Mouse (Mus musculus) liver, embryonic 16.5 days (tissue): ENCODE data around the gene Stard5. TPM values are rescaled to one million over a fixed set of nuclear protein-coding genes. Genes with fewer than 3 reads are reported as not detected.
A peak's percentile ranks its signal among the peaks of the same experiment; 100 is the strongest.

Experiments
- ATAC-seq: fragments of 200-750 bp; cut with Nextera tagmentation; 2 replicates; pipeline ENCODE4 v1.8.0; 2017; ENCODE audit warnings: low read depth, mild to moderate bottlenecking, moderate number of reproducible peaks, moderate library complexity
- H3K27ac ChIP-seq: fragments of 300-500 bp; sonication (generic); 2 replicates; pipeline ENCODE4 v1.5.1; 2014; ENCODE audit warnings: mild to moderate bottlenecking, low read length
- H3K27me3 ChIP-seq: fragments of 300-500 bp; sonication (generic); 2 replicates; pipeline ENCODE4 v1.6.1; 2014; ENCODE audit warnings: low read depth, low read length, mixed read lengths; ENCODE audit not compliant: control insufficient read depth, insufficient read depth
- H3K36me3 ChIP-seq: fragments of 300-500 bp; sonication (generic); 2 replicates; pipeline ENCODE4 v1.6.1; 2014; ENCODE audit warnings: mild to moderate bottlenecking; ENCODE audit not compliant: control insufficient read depth, insufficient read depth
- H3K4me1 ChIP-seq: fragments of 300-500 bp; sonication (generic); 2 replicates; pipeline ENCODE4 v1.6.1; 2014; ENCODE audit warnings: low read depth, low read length, mixed read lengths; ENCODE audit not compliant: control insufficient read depth
- H3K4me2 ChIP-seq: fragments of 300-500 bp; sonication (generic); 2 replicates; pipeline ENCODE4 v1.6.1; 2014; ENCODE audit warnings: low read depth, low read length, mixed read lengths
- H3K4me3 ChIP-seq: fragments of 300-500 bp; sonication (generic); 2 replicates; pipeline ENCODE4 v1.5.1; 2014; ENCODE audit warnings: low read depth, mild to moderate bottlenecking, low read length
- H3K9ac ChIP-seq: fragments of 300-500 bp; sonication (generic); 2 replicates; pipeline ENCODE4 v1.6.1; 2014; ENCODE audit warnings: low read depth, low read length
- H3K9me3 ChIP-seq: fragments of 300-500 bp; sonication (generic); replicated peaks from 2 replicates; pipeline ENCODE4 v1.6.1; 2016; ENCODE audit warnings: low read length; ENCODE audit not compliant: control insufficient read depth
- WGBS: fragments of 180-500 bp; shearing (Covaris S2); extraction: QIAGEN DNeasy Blood & Tissue Kit; methylation state at CpG from one replicate; pipeline ENCODE4 v1.1.7; 2014; ENCODE audit not compliant: insufficient replicate concordance; 5-methylcytosine and 5-hydroxymethylcytosine counted together
- polyA plus RNA-seq: library from polyadenylated mRNA; unstranded; fragments of >200 nt; fragmentation: Nextera tagmentation; extraction: Ambion mirVana; gene quantifications from 2 replicates; pipeline ENCODE4 v1.2.1, GENCODE M21; 2015

Stard5 gene
- polyA plus RNA-seq, 1 experiment from 2014 or later: 25.3 TPM

DNA sequence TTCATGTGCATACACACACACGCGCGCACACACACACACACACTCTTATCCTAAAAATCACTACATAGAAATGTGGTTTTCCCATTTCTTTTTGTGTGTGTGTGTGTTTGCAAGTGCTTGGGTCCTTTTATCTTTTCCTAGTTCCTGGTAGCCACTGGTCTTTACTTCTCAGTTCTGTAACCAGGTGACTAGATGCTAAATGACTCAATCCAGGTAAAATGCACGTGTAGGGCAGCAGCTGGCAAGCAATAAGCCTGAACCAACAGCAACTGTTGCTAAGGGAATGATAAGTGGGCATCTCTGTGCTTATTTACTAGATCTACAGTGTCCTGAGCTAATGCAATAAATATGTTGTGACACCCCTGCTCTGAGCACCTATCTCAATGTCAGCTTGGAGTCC is 4.4 kb upstream of the Stard5 start:
- 74% methylated on average over 4 of the region's 4 CpGs for WGBS
- H3K9me3 ChIP-seq: no peaks in the 10 kb centered on the region
- no peak for ATAC-seq
- no peak overlapping the region for H3K4me3 ChIP-seq
- H3K4me2 ChIP-seq: no peak overlapping the region
- H3K27ac ChIP-seq: no peak overlapping the region
- no peaks in the 10 kb centered on the region for H3K27me3 ChIP-seq
- H3K9ac ChIP-seq: no peak overlapping the region
- H3K4me1 ChIP-seq: peaks cover 3% of the 10 kb centered on the region
- no peaks in the 10 kb centered on the region for H3K36me3 ChIP-seq

DNA sequence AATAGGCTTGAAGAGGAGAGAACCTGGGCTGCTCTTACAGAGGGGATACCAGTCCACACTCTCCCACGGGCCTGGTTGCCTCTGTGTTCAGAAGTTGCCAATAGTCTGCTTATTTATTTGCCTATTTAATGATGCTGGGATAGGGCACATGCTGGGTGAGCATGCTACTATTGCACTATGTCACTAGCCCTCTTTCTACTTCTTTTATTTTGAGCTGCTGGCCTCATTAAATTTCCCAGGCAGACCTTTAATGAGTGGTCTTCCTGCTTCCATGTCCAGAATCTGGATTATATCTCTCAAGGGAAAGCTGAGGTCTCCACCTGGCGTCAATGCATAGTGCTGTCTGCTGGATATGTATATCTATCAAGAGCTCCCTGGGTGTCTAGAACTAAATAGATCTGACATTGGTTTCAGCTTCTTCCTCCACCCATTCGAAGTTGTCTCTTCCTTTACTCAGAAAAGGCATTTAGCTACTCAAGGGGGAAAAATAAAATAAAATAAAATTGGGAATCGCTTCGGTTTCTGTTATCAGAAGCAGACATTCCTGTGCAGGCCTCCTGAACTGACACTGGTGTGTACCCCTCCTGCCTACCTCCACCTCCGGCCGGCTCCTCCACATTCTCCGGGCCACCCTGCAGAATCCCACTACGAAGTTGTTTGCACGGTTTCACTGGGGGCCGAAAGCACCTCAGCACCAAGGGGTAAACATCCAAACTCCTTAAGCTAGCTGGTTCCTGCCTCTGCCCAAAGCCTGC is 509 bp upstream of the Stard5 start:
- no peaks in the 10 kb centered on the region for H3K36me3 ChIP-seq
- WGBS: 6% methylated on average over 11 of the region's 11 CpGs
- peak; percentile 20 for ATAC-seq
- no peak overlapping the region for H3K27ac ChIP-seq
- H3K27me3 ChIP-seq: no peaks in the 10 kb centered on the region
- H3K9ac ChIP-seq: peak overlapping the region; percentile 63
- H3K4me1 ChIP-seq: peaks cover 15% of the 10 kb centered on the region
- H3K4me3 ChIP-seq: peak overlapping the region; percentile 67
- H3K9me3 ChIP-seq: no peaks in the 10 kb centered on the region
- peak overlapping the region; percentile 73 for H3K4me2 ChIP-seq

DNA sequence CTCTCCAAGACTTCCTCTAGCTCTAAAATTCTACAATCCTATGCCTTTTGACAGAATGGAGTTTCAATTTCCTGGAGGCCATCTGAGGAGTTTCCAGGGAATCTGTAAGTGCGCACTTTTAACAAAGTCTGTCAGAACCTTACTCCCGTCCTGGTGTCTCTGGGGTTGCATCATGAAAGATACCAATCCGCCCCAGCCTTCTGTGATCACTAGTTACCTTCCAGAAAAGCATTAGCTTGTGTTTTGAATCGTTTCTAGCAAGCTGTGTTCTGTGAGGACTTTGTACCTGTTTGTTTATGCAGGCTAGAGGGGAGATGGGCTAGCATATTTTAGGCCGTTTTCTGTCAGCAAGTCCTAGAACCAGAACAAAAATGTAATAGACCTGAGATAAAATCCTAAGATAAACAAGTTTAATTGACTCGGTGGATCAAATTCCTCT is 942 bp downstream of the Stard5 start:
- H3K9me3 ChIP-seq: no peaks in the 10 kb centered on the region
- no peaks in the 10 kb centered on the region for H3K27me3 ChIP-seq
- peak overlapping the region; percentile 65; the same call in 1 of the 2 replicates for H3K9ac ChIP-seq
- WGBS: 48% methylated on average over 6 of the region's 6 CpGs
- peak overlapping the region; percentile 67 for H3K4me3 ChIP-seq
- no peaks in the 10 kb centered on the region for H3K36me3 ChIP-seq
- H3K27ac ChIP-seq: peak overlapping the region; percentile 51
- ATAC-seq: no peak
- peak overlapping the region; percentile 73 for H3K4me2 ChIP-seq
- H3K4me1 ChIP-seq: peaks cover 15% of the 10 kb centered on the region

DNA sequence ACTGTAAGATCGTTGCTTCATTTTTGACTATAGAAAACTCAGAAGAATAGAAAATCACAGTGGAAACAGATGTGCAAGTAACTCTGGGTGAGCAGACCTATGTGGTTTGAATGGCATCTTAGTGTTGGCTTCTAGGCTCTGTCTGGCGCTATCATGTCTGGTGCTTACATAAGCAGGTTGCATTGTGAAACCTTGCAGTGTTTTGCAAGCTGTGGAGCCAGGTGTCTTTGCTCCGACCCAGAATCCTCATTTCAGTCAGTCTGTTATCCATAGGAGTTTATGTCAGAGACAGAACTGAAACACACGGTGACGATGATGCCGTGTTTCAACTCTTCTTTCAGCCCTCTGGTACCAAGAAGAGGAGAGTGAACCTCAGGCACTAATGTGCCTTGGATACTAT is 2.1 kb downstream of the Stard5 start:
- Histone ChIP-seq H3K4me2 (no peak overlapping the region), H3K27ac (no peak overlapping the region)

DNA sequence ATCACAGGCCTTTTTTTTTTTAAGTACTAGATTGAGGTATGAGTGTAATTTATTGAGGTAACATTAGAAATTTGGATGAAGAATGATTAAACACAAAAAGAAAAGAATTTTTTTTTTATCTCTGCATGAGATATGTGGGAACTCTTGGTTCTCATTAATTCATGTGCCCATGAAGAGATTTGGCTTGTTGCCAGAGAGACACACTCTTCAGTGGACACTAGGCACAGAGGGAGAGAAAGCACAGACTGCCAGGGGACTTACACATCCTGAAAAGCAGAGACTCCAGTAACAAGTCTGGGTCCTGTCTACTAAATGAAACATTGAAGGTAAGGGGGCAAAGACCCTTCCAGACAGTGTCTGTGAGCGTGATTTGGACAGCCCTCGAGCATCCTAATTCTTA is 4.0 kb downstream of the Stard5 start:
- Histone ChIP-seq H3K9me3 (no peaks in the 10 kb centered on the region), H3K27me3 (no peaks in the 10 kb centered on the region), H3K9ac (no peak overlapping the region), H3K4me2 (no peak overlapping the region), H3K27ac (no peak overlapping the region), H3K4me1 (peaks cover 15% of the 10 kb centered on the region), H3K4me3 (no peak overlapping the region), H3K36me3 (no peaks in the 10 kb centered on the region)
- ATAC-seq: no peak
- WGBS: 56% methylated on average over 2 of the region's 2 CpGs

More for the DNA sequence above, 2.1 kb downstream of the Stard5 start:
- H3K9me3 ChIP-seq: no peaks in the 10 kb centered on the region
- WGBS: 65% methylated on average over 6 of the region's 6 CpGs
- no peaks in the 10 kb centered on the region for H3K27me3 ChIP-seq
- no peak for ATAC-seq
- no peaks in the 10 kb centered on the region for H3K36me3 ChIP-seq
- H3K9ac ChIP-seq: no peak overlapping the region
- no peak overlapping the region for H3K4me3 ChIP-seq
- H3K4me1 ChIP-seq: peaks cover 15% of the 10 kb centered on the region

DNA sequence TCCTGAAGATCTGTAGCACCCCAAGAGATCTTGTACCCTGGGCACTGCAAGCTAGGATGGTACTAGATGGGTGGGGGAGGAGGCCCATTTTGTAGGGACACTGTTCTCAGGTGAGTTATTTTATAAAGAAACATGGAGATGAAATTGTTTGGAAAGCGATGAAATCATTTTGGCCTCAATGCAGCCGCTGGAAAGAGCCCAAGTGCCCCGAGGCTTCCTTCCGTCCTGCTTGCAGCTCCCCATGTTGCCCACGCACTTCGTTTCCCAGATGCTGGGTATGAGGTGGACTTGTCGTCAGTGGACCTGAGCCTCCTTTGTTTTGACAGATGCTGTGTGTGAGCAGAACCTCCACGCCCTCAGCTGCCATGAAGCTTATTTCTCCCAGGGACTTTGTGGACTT is 4.7 kb downstream of the Stard5 start:
- no peak for ATAC-seq
- H3K9me3 ChIP-seq: no peaks in the 10 kb centered on the region
- no peak overlapping the region for H3K27ac ChIP-seq
- H3K36me3 ChIP-seq: no peaks in the 10 kb centered on the region
- no peaks in the 10 kb centered on the region for H3K27me3 ChIP-seq
- H3K4me3 ChIP-seq: no peak overlapping the region
- H3K4me1 ChIP-seq: peaks cover 15% of the 10 kb centered on the region; the same call in 1 of the 2 replicates
- no peak overlapping the region for H3K4me2 ChIP-seq
- H3K9ac ChIP-seq: no peak overlapping the region
- 86% methylated on average over 8 of the region's 8 CpGs for WGBS

DNA sequence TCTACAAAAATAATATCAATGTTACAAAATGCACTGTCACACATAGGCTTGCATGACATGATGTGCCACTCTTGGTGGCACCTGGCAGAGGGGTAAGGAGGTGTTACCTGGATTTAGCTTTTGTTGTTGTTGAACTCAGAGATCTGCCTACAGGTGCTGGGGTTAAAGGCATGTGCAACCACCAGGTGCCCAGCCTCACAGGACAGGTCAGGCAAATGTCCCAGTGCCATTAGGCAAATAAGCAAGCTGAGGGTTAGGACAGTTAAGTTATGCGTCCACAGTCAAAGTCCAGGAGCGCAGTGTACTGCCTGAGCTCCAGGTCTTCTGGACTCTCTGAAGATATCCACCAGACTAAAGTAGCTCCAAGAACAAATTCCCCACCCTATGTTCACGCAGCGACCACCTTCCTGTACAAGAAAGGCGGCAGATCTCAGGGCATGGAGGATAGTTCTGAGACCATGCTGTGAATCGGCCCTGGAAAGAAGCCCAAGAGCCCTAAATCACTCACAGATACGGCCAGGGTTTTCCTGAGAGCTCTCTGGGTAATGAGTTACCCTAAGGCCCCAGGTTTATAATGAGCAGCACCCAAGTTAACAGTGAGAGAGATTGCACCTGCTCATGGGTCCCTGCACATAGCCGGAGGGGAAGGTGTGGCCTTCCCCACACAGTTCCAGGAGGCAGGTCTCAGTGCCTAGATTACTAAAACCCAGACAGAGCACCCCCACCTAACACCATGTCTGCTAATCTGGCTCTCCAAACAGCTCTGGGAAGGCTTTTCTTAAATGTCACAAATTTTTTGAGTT is 6.2 kb downstream of the Stard5 start:
- H3K4me1 ChIP-seq: peaks cover 7% of the 10 kb centered on the region; the same call in 1 of the 2 replicates
- no peaks in the 10 kb centered on the region for H3K36me3 ChIP-seq
- peak overlapping the region; percentile 56 for H3K27ac ChIP-seq
- ATAC-seq: peak; percentile 80
- H3K4me2 ChIP-seq: no peak overlapping the region
- 74% methylated on average over 8 of the region's 8 CpGs for WGBS
- no peaks in the 10 kb centered on the region for H3K9me3 ChIP-seq
- no peaks in the 10 kb centered on the region for H3K27me3 ChIP-seq
- H3K9ac ChIP-seq: no peak overlapping the region
- H3K4me3 ChIP-seq: no peak overlapping the region

DNA sequence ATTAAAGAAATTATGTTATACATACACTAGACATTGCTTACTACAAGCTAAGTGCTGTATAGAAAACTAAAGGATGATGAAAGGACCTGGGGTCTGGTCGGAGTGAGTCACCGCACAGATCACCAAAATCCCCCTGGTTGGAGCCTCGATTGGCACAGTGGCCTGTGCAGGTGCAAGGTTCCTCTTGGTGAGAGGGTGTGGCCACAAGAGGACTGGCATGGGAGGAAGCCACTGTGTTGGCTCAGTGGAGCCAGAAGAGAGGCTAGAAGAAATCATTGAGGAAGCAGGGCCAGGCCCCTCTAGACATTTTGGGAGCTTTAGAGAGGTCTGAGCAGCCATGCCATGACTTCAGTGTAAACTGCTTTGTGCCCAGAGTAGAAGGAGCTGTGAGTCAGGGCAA is 7.3 kb downstream of the Stard5 start:
- Histone ChIP-seq H3K9ac (no peak overlapping the region), H3K4me1 (no peaks in the 10 kb centered on the region; the same call in 1 of the 2 replicates), H3K9me3 (no peaks in the 10 kb centered on the region), H3K27ac (no peak overlapping the region), H3K4me2 (no peak overlapping the region), H3K27me3 (no peaks in the 10 kb centered on the region), H3K36me3 (no peaks in the 10 kb centered on the region; the same call in 1 of the 2 replicates), H3K4me3 (no peak overlapping the region)
- 48% methylated on average over 3 of the region's 3 CpGs for WGBS
- no peak for ATAC-seq

DNA sequence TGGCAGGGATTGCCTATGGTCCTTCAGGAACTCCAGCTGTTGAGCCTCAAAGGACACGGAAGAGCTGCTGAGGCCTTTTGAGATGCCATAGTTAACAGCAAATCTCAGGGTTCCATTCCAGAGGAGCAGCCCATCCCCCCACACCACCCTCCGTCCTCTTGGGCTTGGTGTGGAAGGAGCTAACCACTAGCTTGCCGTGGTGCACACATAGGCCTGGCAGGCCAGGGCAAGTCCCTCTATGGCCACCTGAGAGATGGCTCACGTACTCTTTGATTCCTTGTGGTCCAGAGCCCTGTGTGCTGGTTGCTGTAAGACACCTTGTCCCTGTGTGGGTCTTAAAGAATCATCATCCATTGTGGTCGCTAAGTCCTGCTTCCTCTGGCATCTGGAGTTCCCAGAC is 8.8 kb downstream of the Stard5 start:
- Histone ChIP-seq H3K4me3 (no peak overlapping the region), H3K9ac (no peak overlapping the region), H3K9me3 (no peaks in the 10 kb centered on the region), H3K27ac (no peak overlapping the region), H3K36me3 (no peaks in the 10 kb centered on the region; the same call in none of the 2 replicates), H3K4me2 (no peak overlapping the region), H3K4me1 (no peaks in the 10 kb centered on the region; the same call in 1 of the 2 replicates), H3K27me3 (no peaks in the 10 kb centered on the region)
- ATAC-seq: no peak
- 73% methylated on average over 5 of the region's 5 CpGs for WGBS
